Mouse (Mus musculus) cerebellum, adult 2 months (tissue): ENCODE measurements around the gene Elmsan1.

Experiments used
- CTCF ChIP-seq: fragments of 200-500 bp; IDR thresholded peaks from 2 replicates; pipeline ENCODE4 v1.5.1; 2011; ENCODE audit warnings: low read depth, mild to moderate bottlenecking, control low read depth, low read length, moderate library complexity, borderline replicate concordance; ENCODE audit not compliant: insufficient read depth
- POLR2A ChIP-seq: fragments of 200-500 bp; IDR thresholded peaks from 2 replicates; pipeline ENCODE4 v1.6.1; 2011; ENCODE audit warnings: low read length, control low read depth, borderline replicate concordance; ENCODE audit not compliant: insufficient read depth

- no peak for TF ChIP-seq CTCF
- TF ChIP-seq POLR2A: no peak
Measured at GRCm38 (mm10) chr12:84192280-84192679, 26.4 kb downstream of the Elmsan1 start.
